Mouse (Mus musculus) thymus, adult 2 months (tissue): ENCODE measurements around the gene Rab30.

ENCODE experiments used
- CTCF ChIP-seq: fragments of 200-500 bp; IDR thresholded peaks from 2 replicates; pipeline ENCODE4 v1.5.1; 2012; ENCODE audit warnings: mild to moderate bottlenecking, control low read depth, low read length, moderate library complexity, borderline replicate concordance; ENCODE audit not compliant: control insufficient read depth, poor library complexity, insufficient read depth; ENCODE audit errors: extremely low read depth
- POLR2A ChIP-seq: fragments of 200-500 bp; IDR thresholded peaks from 2 replicates; pipeline ENCODE4 v1.6.1; 2012; ENCODE audit warnings: mild to moderate bottlenecking, low read length, control low read depth, moderate library complexity; ENCODE audit not compliant: control insufficient read depth, poor library complexity, insufficient read depth; ENCODE audit errors: extremely low read depth

GRCm38 (mm10) chr7:92737560-92737959, 3.8 kb upstream of the Rab30 start:
- TF ChIP-seq CTCF (no peak), POLR2A (no peak)
